Comparison of ENCODE assay signal across 15 mouse cellular contexts in genomic region chr11:66487765-66488164, GRCm38 (mm10). TPM values are rescaled to one million over a fixed set of nuclear protein-coding genes. Genes with fewer than 3 reads are reported as not detected.
A peak's percentile ranks its signal among the peaks of the same experiment; 100 is the strongest.
DNase-seq lines count a peak whose midpoint lies in the region; ATAC-seq and TF ChIP-seq lines count a peak whose summit lies in the region.
"Had no signal": no experiment of that assay in that cellular context is flagged by ENCODE, and none has a peak within 500 bp of the region (broad histone marks: within the 10 kb centered on the region; RNA-seq: fewer than 3 reads in every experiment).

No protein-coding gene starts in this region.

- TF ChIP-seq POLR2A in thymus, adult 2 months (IDR thresholded peaks at IDR 0.05; ENCODE audit: control insufficient read depth, extremely low read depth, insufficient read depth, low read length, poor library complexity) = no peak

- no peaks in the 10 kb centered on the region for H3K4me1 ChIP-seq in hindbrain, postnatal 0 days (ENCODE audit: insufficient read depth, low read length)
- no peaks in the 10 kb centered on the region for H3K4me1 ChIP-seq in hindbrain, embryonic 11.5 days (replicated peaks; ENCODE audit: control insufficient read depth, insufficient read depth, low read length)
- H3K4me1 ChIP-seq in heart, embryonic 13.5 days = peaks cover 14% of the 10 kb centered on the region
- no peaks in the 10 kb centered on the region for H3K4me1 ChIP-seq in lung, postnatal 0 days (ENCODE audit: insufficient read depth, low read depth, low read length)
- no peaks in the 10 kb centered on the region for H3K4me1 ChIP-seq in thymus, adult 2 months (replicated peaks; ENCODE audit: control insufficient read depth, insufficient read depth, low read length)
- no peaks in the 10 kb centered on the region for H3K4me1 ChIP-seq in forebrain, embryonic 14.5 days (ENCODE audit: control insufficient read depth, insufficient read depth, low read length)
- H3K4me1 ChIP-seq: limb, embryonic 12.5 days had no signal

- no peak for TF ChIP-seq CTCF in hindbrain, postnatal 0 days (IDR thresholded peaks at IDR 0.05; ENCODE audit: low read depth)
- no peak for TF ChIP-seq CTCF in lung, postnatal 0 days (IDR thresholded peaks at IDR 0.05)
- TF ChIP-seq CTCF in thymus, adult 2 months (IDR thresholded peaks at IDR 0.05; ENCODE audit: borderline replicate concordance, control insufficient read depth, extremely low read depth, insufficient read depth, low read length, poor library complexity) = no peak

- H3K27me3 ChIP-seq in hindbrain, postnatal 0 days (ENCODE audit: insufficient read depth, low read length) = no peaks in the 10 kb centered on the region
- no peaks in the 10 kb centered on the region for H3K27me3 ChIP-seq in hindbrain, embryonic 11.5 days (ENCODE audit: control insufficient read depth, insufficient read depth, low read length)
- no peaks in the 10 kb centered on the region for H3K27me3 ChIP-seq in heart, embryonic 13.5 days (replicated peaks)
- no peaks in the 10 kb centered on the region for H3K27me3 ChIP-seq in lung, postnatal 0 days (replicated peaks; ENCODE audit: insufficient read depth, low read length)
- H3K27me3 ChIP-seq in thymus, adult 2 months (ENCODE audit: control insufficient read depth, insufficient read depth, low read length) = no peaks in the 10 kb centered on the region
- no peaks in the 10 kb centered on the region for H3K27me3 ChIP-seq in forebrain, embryonic 14.5 days (replicated peaks; ENCODE audit: control insufficient read depth, insufficient read depth, low read length)
- H3K27me3 ChIP-seq: limb, embryonic 12.5 days; Patski had no signal

- peak; percentile 65 for DNase-seq in hindbrain, postnatal 0 days (ENCODE audit: low spot score)
- no peak for DNase-seq in hindbrain, embryonic 11.5 days (ENCODE audit: low spot score)
- peak; percentile 82 for DNase-seq in adrenal gland, postnatal 14 days
- DNase-seq in lung, postnatal 0 days (ENCODE audit: low spot score) = peak; percentile 26
- no peak for DNase-seq in thymus, adult 2 months
- DNase-seq in natural killer cell, adult 2 months (ENCODE audit: low spot score in 2 of 2) = no peak
- DNase-seq in forebrain, embryonic 14.5 days (ENCODE audit: low spot score) = no peak
- DNase-seq: embryo, embryonic 11 days; gastrocnemius, postnatal 36 days; retina, postnatal 1 day had no signal

- no peak overlapping the region for H3K27ac ChIP-seq in hindbrain, postnatal 0 days
- no peak overlapping the region for H3K27ac ChIP-seq in hindbrain, embryonic 11.5 days (ENCODE audit: low read depth, low read length)
- peak overlapping the region; percentile 49; the same call in 1 of the 2 replicates for H3K27ac ChIP-seq in heart, embryonic 13.5 days (replicated peaks)
- no peak overlapping the region for H3K27ac ChIP-seq in lung, postnatal 0 days (ENCODE audit: low read length)
- no peak overlapping the region for H3K27ac ChIP-seq in thymus, adult 2 months (ENCODE audit: control insufficient read depth, insufficient read depth, low read length)
- no peak overlapping the region for H3K27ac ChIP-seq in forebrain, embryonic 14.5 days (ENCODE audit: low read depth, low read length)
- H3K27ac ChIP-seq: limb, embryonic 12.5 days had no signal

- 51% methylated on average over 4 of the region's 4 CpGs for whole genome bisulfite sequencing in hindbrain, postnatal 0 days
- WGBS in hindbrain, embryonic 11.5 days = 90% methylated on average over 4 of the region's 4 CpGs
- WGBS in heart, embryonic 13.5 days = 61% methylated on average over 4 of the region's 4 CpGs
- WGBS in lung, postnatal 0 days = 58% methylated on average over 4 of the region's 4 CpGs
- WGBS in thymus, adult 2 months = 87% methylated on average over 4 of the region's 4 CpGs
- whole genome bisulfite sequencing in forebrain, embryonic 14.5 days = 74% methylated on average over 4 of the region's 4 CpGs

- 0 out of 2 replicates have a peak, but pooled peaks have one; percentile 35 for ATAC-seq in hindbrain, postnatal 0 days
- ATAC-seq in hindbrain, embryonic 11.5 days (ENCODE audit: low FRiP score) = no peak
- ATAC-seq in heart, embryonic 13.5 days (ENCODE audit: extremely low read depth, insufficient number of reproducible peaks, low FRiP score, low TSS enrichment) = no peak
- ATAC-seq in lung, postnatal 0 days = no peak
- ATAC-seq in forebrain, embryonic 14.5 days = no peak
- ATAC-seq: Patski had no signal

- H3K36me3 ChIP-seq in hindbrain, postnatal 0 days (ENCODE audit: insufficient read depth, low read length) = no peaks in the 10 kb centered on the region
- H3K36me3 ChIP-seq in hindbrain, embryonic 11.5 days (ENCODE audit: control insufficient read depth, insufficient read depth, low read length) = no peaks in the 10 kb centered on the region
- H3K36me3 ChIP-seq in heart, embryonic 13.5 days = no peaks in the 10 kb centered on the region
- no peaks in the 10 kb centered on the region for H3K36me3 ChIP-seq in lung, postnatal 0 days (ENCODE audit: insufficient read depth, low read length)
- H3K36me3 ChIP-seq in thymus, adult 2 months (ENCODE audit: control insufficient read depth, insufficient read depth, low read length) = no peaks in the 10 kb centered on the region
- no peaks in the 10 kb centered on the region for H3K36me3 ChIP-seq in forebrain, embryonic 14.5 days (ENCODE audit: control insufficient read depth, insufficient read depth, low read length)
- H3K36me3 ChIP-seq: limb, embryonic 12.5 days had no signal

- H3K4me2 ChIP-seq in hindbrain, postnatal 0 days (ENCODE audit: low read depth, low read length) = no peak overlapping the region
- H3K4me2 ChIP-seq in hindbrain, embryonic 11.5 days (replicated peaks; ENCODE audit: low read depth, low read length) = no peak overlapping the region
- no peak overlapping the region for H3K4me2 ChIP-seq in heart, embryonic 13.5 days
- no peak overlapping the region for H3K4me2 ChIP-seq in lung, postnatal 0 days (replicated peaks; ENCODE audit: low read depth, low read length)
- no peak overlapping the region for H3K4me2 ChIP-seq in forebrain, embryonic 14.5 days (ENCODE audit: low read length)
- H3K4me2 ChIP-seq: limb, embryonic 12.5 days had no signal

- H3K9me3 ChIP-seq in hindbrain, postnatal 0 days (ENCODE audit: low read length) = no peaks in the 10 kb centered on the region
- no peaks in the 10 kb centered on the region for H3K9me3 ChIP-seq in hindbrain, embryonic 11.5 days (ENCODE audit: control insufficient read depth, low read length)
- no peaks in the 10 kb centered on the region for H3K9me3 ChIP-seq in heart, embryonic 13.5 days
- H3K9me3 ChIP-seq in lung, postnatal 0 days (ENCODE audit: low read length) = no peaks in the 10 kb centered on the region
- H3K9me3 ChIP-seq in forebrain, embryonic 14.5 days (replicated peaks; ENCODE audit: control insufficient read depth, low read length) = no peaks in the 10 kb centered on the region
- H3K9me3 ChIP-seq: limb, embryonic 12.5 days had no signal

- H3K4me3 ChIP-seq in hindbrain, postnatal 0 days (ENCODE audit: low read length) = no peak overlapping the region
- no peak overlapping the region for H3K4me3 ChIP-seq in hindbrain, embryonic 11.5 days (ENCODE audit: low read depth, low read length)
- H3K4me3 ChIP-seq in heart, embryonic 13.5 days = no peak overlapping the region
- H3K4me3 ChIP-seq in lung, postnatal 0 days (ENCODE audit: low read depth, low read length) = no peak overlapping the region
- H3K4me3 ChIP-seq in thymus, adult 2 months (ENCODE audit: control insufficient read depth, insufficient read depth, low read length) = no peak overlapping the region
- no peak overlapping the region for H3K4me3 ChIP-seq in forebrain, embryonic 14.5 days (ENCODE audit: low read depth, low read length)
- H3K4me3 ChIP-seq: limb, embryonic 12.5 days; myocyte had no signal

- no peak overlapping the region for H3K9ac ChIP-seq in hindbrain, postnatal 0 days (replicated peaks; ENCODE audit: low read length)
- H3K9ac ChIP-seq in hindbrain, embryonic 11.5 days (ENCODE audit: low read depth, low read length) = no peak overlapping the region
- H3K9ac ChIP-seq in heart, embryonic 13.5 days = no peak overlapping the region
- no peak overlapping the region for H3K9ac ChIP-seq in lung, postnatal 0 days (replicated peaks; ENCODE audit: low read depth)
- no peak overlapping the region for H3K9ac ChIP-seq in forebrain, embryonic 14.5 days (ENCODE audit: low read length)
- H3K9ac ChIP-seq: limb, embryonic 12.5 days had no signal

- TF ChIP-seq EP300 in lung, postnatal 0 days (IDR thresholded peaks at IDR 0.05) = no peak

RNA-seq across cellular contexts. Expression of gene Shisa6, which starts 38.0 kb away (rescaled TPM):
- total RNA-seq in hindbrain, postnatal 0 days (2014; rRNA removed) = 12.6 and 17.8 TPM in 2 replicates
- 3.7 and 4.4 TPM in 2 replicates for polyA plus RNA-seq in hindbrain, postnatal 0 days (2015; fragmentation: Nextera tagmentation; extraction: Ambion mirVana)
- 1.4 TPM in 2 replicates for polyA plus RNA-seq in hindbrain, embryonic 11.5 days (2014; fragmentation: Nextera tagmentation; extraction: Ambion mirVana)
- total RNA-seq in adrenal gland, postnatal 14 days (2021) = 0.56 and 0.75 TPM in 2 replicates
- polyA plus RNA-seq in heart, embryonic 13.5 days (2015; fragmentation: Nextera tagmentation; extraction: Ambion mirVana) = 0.25 and 0.46 TPM in 2 replicates
- 0.61 and 0.67 TPM in 2 replicates for polyA plus RNA-seq in lung, postnatal 0 days (2015; fragmentation: Nextera tagmentation; extraction: Ambion mirVana)
- 1.8 and 2.1 TPM in 2 replicates for polyA plus RNA-seq in thymus, adult 2 months (2012; rRNA removed)
- 1.7 and 2.0 TPM in 2 replicates for polyA plus RNA-seq in forebrain, embryonic 14.5 days (2014; fragmentation: Nextera tagmentation; extraction: Ambion mirVana)
- total RNA-seq: megakaryocyte progenitor cell, adult 5-6 weeks had no signal
- polyA plus RNA-seq: myocyte, Patski had no signal

Comparison
In these comparisons a context has a peak if more than half of its experiments do, and no peak if none do; other contexts are left out.
1. DNase-seq: peak in hindbrain, postnatal 0 days (single experiment), adrenal gland, postnatal 14 days (single experiment) and lung, postnatal 0 days (single experiment); none in hindbrain, embryonic 11.5 days (single experiment), thymus, adult 2 months (single experiment), natural killer cell, adult 2 months (0 of 2) and forebrain, embryonic 14.5 days (single experiment).